Mouse (Mus musculus): ENCODE measurements around the gene Dop1b. TPM values are rescaled to one million over a fixed set of nuclear protein-coding genes. Genes with fewer than 3 reads are reported as not detected.

Gene Dop1b
- total RNA-seq, 2 experiments from 2014 or later, result 98.2 to 104 TPM

GRCm38 (mm10) chr16:93789971-93790755 is 78.5 kb downstream of the Dop1b start:
- no peak for DNase-seq (ENCODE audit: low spot score in 2 of 2)

DNA sequence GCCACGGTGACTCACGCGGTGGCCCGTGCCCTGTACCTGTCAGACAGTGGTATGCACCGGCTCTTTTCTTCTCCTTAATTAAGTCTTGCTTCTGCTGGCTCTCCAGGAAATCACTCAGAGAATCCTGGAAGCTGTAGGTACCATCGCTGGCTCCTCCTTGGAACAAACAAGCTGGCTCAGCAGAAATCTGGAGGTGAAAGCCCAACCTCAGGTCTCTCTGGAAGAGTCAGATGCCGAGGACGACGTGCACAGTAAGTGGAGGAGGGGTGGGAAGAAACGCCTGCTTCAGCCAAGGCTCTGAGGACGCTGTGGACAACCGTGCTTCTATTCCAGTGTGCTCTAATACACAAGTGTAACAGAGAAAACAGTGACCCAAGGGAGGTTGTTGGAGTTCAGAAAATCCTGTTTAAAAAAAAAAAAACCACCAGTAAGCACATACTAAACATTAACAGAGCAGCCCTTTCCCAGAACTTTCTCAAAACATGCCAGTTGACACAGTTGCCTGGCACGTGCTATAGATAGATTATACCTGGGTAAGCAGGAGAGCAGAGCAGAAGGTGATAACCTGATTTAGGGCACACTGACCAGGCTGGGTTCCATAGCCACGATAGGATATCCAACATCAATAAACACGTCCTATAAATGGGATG is 81.4 kb downstream of the Dop1b start:
- DNase-seq (ENCODE audit: low spot score in 2 of 2), result no peak

- no peak for DNase-seq (ENCODE audit: low spot score in 2 of 2)
These were observed 83.1 kb downstream of the Dop1b start for GRCm38 (mm10) chr16:93794845-93795244.

GRCm38 (mm10) chr16:93795391-93795790 is 83.7 kb downstream of the Dop1b start:
- DNase-seq (ENCODE audit: low spot score in 2 of 2), result no peak

GRCm38 (mm10) chr16:93797021-93797840 is 85.5 kb downstream of the Dop1b start:
- DNase-seq (ENCODE audit: low spot score in 2 of 2), result no peak

DNA sequence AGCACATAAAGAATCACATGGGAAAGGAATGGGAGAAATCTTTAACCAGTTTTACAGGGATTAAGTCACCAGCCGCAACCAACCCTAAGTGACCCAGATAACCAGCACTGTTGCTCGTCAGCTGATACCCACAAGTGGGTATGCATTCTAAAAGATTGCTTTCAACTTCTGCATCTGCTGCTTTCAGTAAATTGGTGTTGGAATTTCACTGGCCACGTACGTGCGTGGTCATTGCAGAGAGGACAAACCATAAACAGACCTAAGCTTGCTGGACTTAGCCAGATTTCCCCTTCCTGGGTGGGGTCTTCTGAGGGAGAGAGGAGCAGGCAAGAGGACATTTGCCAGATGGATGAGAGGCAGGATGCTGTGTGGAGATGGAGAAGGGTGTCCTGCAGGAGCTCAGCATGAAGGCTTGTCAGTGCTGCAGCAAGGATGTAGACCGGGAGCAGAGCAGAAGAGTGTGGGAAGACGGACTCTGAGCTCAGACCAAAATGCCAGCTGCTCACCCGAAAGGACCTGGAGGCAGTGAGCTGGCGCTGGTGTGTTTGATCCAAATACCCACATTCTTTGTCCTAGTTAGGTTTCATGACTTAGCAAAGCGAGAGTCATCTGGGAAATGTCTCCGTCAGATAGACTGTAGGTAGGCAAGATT is 86.3 kb downstream of the Dop1b start:
- no peak for DNase-seq (ENCODE audit: low spot score in 2 of 2)

DNA sequence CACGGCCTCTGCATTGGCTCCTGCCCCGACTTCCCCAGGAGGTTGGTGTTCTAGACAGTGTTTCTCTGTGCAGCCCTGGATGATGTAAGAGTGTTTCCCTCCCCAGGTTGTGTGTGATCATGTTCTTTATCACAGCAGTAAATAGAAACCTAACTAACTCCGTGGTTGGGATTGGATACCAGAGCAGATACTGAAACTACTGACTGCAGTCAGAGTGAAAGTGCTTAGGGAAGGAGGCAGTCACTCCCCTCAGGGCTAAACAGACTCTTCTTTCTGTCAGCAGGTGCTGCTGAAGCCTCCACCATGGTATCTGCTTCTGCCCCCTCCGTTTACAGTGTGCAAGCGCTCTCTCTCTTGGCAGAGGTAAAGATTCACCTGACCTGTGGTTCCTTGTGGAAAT is 86.9 kb downstream of the Dop1b start:
- DNase-seq (ENCODE audit: low spot score in 2 of 2), result no peak

- no peak for DNase-seq (ENCODE audit: low spot score in 2 of 2)
These were observed 87.4 kb downstream of the Dop1b start for GRCm38 (mm10) chr16:93799071-93799470.

- no peak for DNase-seq (ENCODE audit: low spot score in 2 of 2)
These were observed 88.2 kb downstream of the Dop1b start for GRCm38 (mm10) chr16:93799936-93800335.

DNA sequence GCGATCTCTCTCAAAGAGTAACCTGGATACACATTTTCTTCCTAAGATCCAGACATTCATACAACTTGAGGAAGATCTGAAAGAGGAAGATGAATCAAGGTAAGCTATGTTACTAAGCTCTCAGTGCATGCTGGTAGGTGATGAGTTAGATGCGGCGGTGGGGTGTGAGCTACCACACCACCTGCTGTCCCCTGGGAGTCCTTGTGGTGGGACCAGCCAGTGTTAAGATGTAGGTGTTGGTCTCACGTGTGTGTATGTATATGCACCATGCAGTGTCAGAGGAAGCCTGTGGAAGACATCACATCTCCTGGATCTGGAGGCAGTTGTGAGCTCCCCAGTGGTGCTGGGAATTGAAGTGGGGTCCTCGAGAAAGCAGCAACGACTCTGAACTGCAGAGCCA is 95.5 kb downstream of the Dop1b start:
- no peak for DNase-seq (ENCODE audit: low spot score in 2 of 2)

DNA sequence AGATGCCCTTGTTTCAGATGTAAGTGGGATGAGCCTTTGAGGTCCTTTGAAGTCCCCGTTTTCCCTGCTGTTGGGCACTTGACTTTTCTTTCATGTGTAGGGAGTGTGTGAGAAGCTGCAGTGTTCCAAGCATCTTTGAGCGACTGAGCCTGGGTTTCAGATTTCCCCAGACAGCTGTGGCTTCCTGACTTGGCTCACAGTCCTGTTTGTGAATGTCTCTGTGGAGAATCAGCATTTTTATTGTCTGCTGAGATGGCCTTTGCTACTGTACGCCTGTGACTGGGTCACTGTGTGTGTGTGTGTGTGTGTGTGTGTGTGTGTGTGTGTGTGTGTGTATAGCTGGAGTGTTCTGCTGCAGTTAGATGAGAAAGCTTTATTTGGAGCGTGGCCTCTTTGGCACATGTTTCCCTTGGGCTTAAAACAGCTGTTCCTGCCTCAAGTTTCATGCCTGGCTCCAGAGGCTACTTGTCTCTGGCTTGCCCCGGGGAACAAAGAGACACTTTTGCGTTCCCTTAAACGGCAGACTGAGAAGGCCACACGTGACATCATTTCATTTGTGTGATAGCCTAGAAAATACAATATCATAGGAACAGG is 96.4 kb downstream of the Dop1b start:
- DNase-seq (ENCODE audit: low spot score in 2 of 2), result peak; percentile 33 to 42

DNA sequence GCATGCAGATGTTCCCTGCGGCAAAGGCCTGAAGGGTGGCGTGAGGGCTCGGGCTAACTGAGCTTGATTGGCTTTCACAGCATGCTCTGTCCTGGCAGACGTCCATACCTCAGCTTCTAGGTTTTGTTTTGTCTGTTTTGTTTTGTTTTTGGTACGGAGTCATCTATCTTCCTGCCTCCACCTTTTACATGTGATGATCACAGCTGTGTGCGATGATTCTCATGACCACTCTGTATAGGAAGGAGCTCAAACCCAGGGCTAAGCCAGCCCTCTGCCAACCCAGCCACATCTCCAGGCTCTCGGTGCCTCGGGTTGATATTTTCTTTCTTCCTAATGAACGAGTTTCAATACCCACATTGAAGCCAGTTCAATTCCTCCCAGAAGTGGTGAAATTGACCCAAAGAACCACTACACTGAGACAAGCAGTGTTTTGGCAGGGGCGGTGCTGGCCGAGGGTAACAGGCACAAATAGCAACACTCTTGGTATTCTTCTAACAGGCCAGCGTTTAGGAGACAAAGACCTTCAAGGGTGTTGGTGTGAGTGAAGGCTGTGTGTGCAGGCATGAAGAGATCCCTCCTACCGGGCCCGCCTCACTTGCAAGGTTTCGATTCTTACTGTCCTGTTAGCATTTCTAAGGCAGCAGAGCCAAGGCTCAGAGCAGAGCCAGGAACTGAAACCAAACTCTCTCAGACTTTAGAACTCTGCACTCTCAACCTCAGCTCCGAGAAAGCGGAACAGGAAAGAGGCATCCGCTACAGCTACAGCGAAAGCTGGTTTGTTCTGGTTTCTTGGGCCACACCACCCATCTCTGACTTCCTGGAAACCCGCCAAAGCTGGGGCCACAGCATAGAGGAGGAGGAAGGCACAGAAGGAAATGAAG is 104.4 kb downstream of the Dop1b start:
- DNase-seq (ENCODE audit: low spot score in 2 of 2), result peak in 1 of 2 experiments; percentile 61

DNA sequence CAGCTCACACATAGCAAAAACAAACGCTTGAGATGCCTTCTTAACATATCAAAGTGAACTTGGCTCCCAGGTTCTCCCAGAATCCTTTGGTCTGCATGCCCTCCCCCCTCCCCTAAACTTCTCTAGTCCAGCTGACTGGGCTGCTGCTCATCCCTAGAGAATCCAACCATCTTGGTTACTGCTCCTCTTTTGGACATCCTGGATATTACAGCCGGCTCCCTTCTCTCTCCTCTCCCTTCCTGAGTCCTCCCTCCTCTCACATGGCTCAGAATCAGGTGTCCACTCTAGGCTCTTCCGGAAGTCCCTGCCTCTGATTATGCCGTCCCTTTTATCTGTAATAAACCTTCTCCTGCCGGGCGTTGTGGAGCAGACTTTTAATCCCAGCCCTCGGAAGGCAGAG is 105.2 kb downstream of the Dop1b start:
- no peak for DNase-seq (ENCODE audit: low spot score in 2 of 2)

GRCm38 (mm10) chr16:93817371-93817770 is 105.7 kb downstream of the Dop1b start:
- no peak for DNase-seq (ENCODE audit: low spot score in 2 of 2)

GRCm38 (mm10) chr16:93818691-93819324 is 107.1 kb downstream of the Dop1b start:
- DNase-seq (ENCODE audit: low spot score in 2 of 2), result no peak

- DNase-seq (ENCODE audit: low spot score in 2 of 2), result no peak
These were observed 107.6 kb downstream of the Dop1b start for GRCm38 (mm10) chr16:93819325-93819696.

DNA sequence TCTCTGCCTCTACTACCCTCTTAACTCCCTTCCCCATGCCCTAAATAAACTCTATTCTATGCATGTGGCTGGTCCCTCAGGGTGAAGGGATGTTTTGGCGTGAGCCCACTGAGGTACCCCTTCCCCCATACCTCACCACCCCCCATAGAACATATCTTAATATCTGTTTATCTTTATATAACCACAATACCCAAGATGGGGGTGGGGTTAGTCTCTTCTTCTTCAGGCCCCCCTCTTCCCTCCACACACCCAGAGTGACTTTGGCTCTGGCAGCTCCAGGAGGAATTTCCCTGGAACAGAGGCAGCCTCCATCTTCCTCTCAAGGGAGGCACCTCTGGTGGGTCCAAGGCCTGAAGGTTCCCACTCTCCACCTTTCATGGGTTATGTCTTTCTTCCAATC is 108.3 kb downstream of the Dop1b start:
- DNase-seq (ENCODE audit: low spot score in 2 of 2), result no peak

DNA sequence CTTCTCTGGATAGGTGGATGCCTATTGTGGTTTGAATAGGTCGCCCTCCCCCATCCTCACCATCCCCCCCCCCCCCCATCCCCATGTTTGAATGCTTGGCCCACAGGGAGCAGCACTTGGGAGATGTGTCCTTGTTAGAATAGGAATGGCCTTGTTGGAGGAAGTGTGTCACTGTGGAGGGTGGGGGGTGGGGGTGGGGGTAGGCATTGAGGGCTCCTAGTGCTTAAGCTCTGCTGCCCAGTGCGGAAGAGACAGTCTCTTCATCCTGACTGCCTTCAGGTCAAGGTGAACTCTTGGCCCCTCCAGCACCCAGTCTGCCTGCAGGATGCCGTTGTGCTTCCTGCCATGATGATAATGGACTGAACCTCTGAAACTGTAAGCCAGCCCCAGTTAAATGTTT is 110.0 kb downstream of the Dop1b start:
- DNase-seq (ENCODE audit: low spot score in 2 of 2), result no peak

- peak in 1 of 2 experiments; percentile 77 for DNase-seq (ENCODE audit: low spot score in 2 of 2)
These were observed 110.9 kb downstream of the Dop1b start for GRCm38 (mm10) chr16:93822433-93823225.

Data from layer of hippocampus, postnatal 14 days (tissue).